Mouse (Mus musculus): Measurements from ENCODE around the gene Tekt1. TPM values are rescaled to one million over a fixed set of nuclear protein-coding genes. Genes with fewer than 3 reads are reported as not detected.
"Not testable (repeated sequence)": the region's sequence is repeated elsewhere in the genome, so short reads cannot be mapped to it uniquely, and the experiment has no call there.

Gene Tekt1
- polyA plus RNA-seq, 1 experiment from 2014 or later: 1.2 TPM

- no peaks in the 10 kb centered on the region for H3K27me3 ChIP-seq (ENCODE audit: control insufficient read depth, insufficient read depth, low read length)
- 19% methylated on average over 8 of the region's 8 CpGs for WGBS
- H3K4me3 ChIP-seq (ENCODE audit: low read depth, low read length): no peak overlapping the region
- H3K9me3 ChIP-seq (ENCODE audit: control insufficient read depth, low read depth, low read length): no peaks in the 10 kb centered on the region
- no peaks in the 10 kb centered on the region for H3K36me3 ChIP-seq (ENCODE audit: control insufficient read depth, insufficient read depth, low read length)
- H3K9ac ChIP-seq (replicated peaks; ENCODE audit: low read depth, low read length): no peak overlapping the region
- H3K4me1 ChIP-seq (ENCODE audit: control insufficient read depth, insufficient read depth, low read length): 0 out of 2 replicates have a peak, but pooled peaks cover 5% of the 10 kb centered on the region
- no peak overlapping the region for H3K4me2 ChIP-seq (replicated peaks; ENCODE audit: low read depth, low read length)
- no peak overlapping the region for H3K27ac ChIP-seq (ENCODE audit: low read length)
- ATAC-seq (ENCODE audit: insufficient number of reproducible peaks, insufficient read depth, low FRiP score, low read depth): no peak
Measured at GRCm38 (mm10) chr11:72343904-72344303, 18.3 kb downstream of the Tekt1 start.

DNA sequence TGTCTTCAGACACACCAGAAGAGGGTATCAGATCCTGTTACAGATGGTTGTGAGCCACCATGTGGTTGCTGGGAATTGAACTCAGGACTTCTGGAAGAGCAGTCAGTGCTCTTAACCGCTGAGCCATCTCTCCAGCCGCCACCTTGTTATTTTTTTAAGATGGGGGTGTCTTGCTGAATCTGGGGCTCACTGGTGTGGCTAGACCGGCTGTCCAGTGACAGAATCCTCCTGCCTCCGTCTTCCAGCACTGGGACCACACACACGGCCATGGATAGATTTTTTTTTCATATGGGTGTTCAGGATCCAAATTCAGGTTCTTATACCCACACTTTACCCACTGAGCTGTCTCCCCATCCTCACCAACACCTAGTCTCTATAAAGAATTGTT lies 19.0 kb downstream of the Tekt1 start:
- not testable (repeated sequence) for ATAC-seq (ENCODE audit: insufficient number of reproducible peaks, insufficient read depth, low FRiP score, low read depth); H3K36me3 ChIP-seq (ENCODE audit: control insufficient read depth, insufficient read depth, low read length)
- 89% methylated on average over 5 of the region's 5 CpGs for WGBS

GRCm38 (mm10) chr11:72342549-72343237 lies 19.5 kb downstream of the Tekt1 start:
- Histone ChIP-seq H3K27ac (ENCODE audit: low read length) (no peak overlapping the region), H3K9me3 (ENCODE audit: control insufficient read depth, low read depth, low read length) (no peaks in the 10 kb centered on the region), H3K4me3 (ENCODE audit: low read depth, low read length) (no peak overlapping the region), H3K27me3 (ENCODE audit: control insufficient read depth, insufficient read depth, low read length) (no peaks in the 10 kb centered on the region), H3K36me3 (ENCODE audit: control insufficient read depth, insufficient read depth, low read length) (no peaks in the 10 kb centered on the region), H3K9ac (replicated peaks; ENCODE audit: low read depth, low read length) (no peak overlapping the region), H3K4me2 (replicated peaks; ENCODE audit: low read depth, low read length) (no peak overlapping the region), H3K4me1 (ENCODE audit: control insufficient read depth, insufficient read depth, low read length) (no peaks in the 10 kb centered on the region)
- ATAC-seq (ENCODE audit: insufficient number of reproducible peaks, insufficient read depth, low FRiP score, low read depth): peak; percentile 75; the same call in 1 of the 2 replicates
- WGBS: 5% methylated on average over 7 of the region's 7 CpGs

More for the DNA sequence above, 19.0 kb downstream of the Tekt1 start:
- H3K9me3 ChIP-seq (ENCODE audit: control insufficient read depth, low read depth, low read length); H3K4me2 ChIP-seq (replicated peaks; ENCODE audit: low read depth, low read length); H3K4me3 ChIP-seq (ENCODE audit: low read depth, low read length); H3K4me1 ChIP-seq (ENCODE audit: control insufficient read depth, insufficient read depth, low read length); H3K27ac ChIP-seq (ENCODE audit: low read length); H3K9ac ChIP-seq (replicated peaks; ENCODE audit: low read depth, low read length); H3K27me3 ChIP-seq (ENCODE audit: control insufficient read depth, insufficient read depth, low read length): not testable (repeated sequence)

DNA sequence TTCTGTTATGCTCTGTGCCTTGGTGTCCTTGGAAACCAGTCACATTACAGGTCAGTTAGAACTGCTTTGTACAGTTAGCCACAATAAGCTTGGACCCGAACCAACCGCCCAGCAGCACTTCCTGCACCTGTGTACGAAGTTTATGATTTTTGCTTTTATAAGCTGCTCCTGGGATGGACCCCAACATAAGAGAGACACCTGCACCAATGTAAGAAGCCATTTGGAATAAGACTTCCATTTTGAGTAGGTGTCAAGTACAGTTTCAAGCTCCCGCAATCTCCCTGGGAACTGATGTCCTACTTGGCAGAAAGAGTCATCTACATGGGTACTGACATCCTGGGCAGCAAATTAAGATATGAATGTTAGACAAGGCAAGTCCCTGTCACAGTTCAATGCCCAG lies 22.5 kb downstream of the Tekt1 start:
- Histone ChIP-seq H3K4me2 (replicated peaks; ENCODE audit: low read depth, low read length) (no peak overlapping the region), H3K9ac (replicated peaks; ENCODE audit: low read depth, low read length) (no peak overlapping the region), H3K36me3 (ENCODE audit: control insufficient read depth, insufficient read depth, low read length) (no peaks in the 10 kb centered on the region), H3K27ac (ENCODE audit: low read length) (no peak overlapping the region), H3K9me3 (ENCODE audit: control insufficient read depth, low read depth, low read length) (no peaks in the 10 kb centered on the region), H3K4me1 (ENCODE audit: control insufficient read depth, insufficient read depth, low read length) (no peaks in the 10 kb centered on the region), H3K4me3 (ENCODE audit: low read depth, low read length) (no peak overlapping the region), H3K27me3 (ENCODE audit: control insufficient read depth, insufficient read depth, low read length) (no peaks in the 10 kb centered on the region)
- WGBS: 87% methylated on average over 4 of the region's 4 CpGs
- no peak for ATAC-seq (ENCODE audit: insufficient number of reproducible peaks, insufficient read depth, low FRiP score, low read depth)

DNA sequence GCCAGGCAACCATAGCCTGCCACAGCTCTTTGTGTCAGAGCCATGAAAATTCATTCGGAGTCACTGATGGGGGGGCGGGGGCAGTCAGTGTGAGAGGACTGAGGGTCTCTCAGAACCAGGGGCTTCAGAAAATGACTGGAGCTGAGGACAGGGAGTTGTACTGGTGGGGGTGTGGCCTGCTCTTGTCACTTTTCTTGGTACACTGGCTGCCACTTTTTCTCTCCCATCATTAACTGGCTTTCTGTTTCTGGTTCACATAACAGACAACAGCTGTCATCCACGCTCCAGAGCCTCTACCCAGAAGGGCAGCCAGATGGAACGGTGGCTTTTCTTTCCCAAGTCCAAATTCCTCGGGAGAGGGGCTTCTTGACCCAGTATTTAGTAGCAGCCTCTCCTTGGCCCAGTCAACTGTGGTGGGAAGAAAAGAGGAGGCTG lies 23.8 kb downstream of the Tekt1 start:
- no peak for ATAC-seq (ENCODE audit: insufficient number of reproducible peaks, insufficient read depth, low FRiP score, low read depth)
- WGBS: 60% methylated on average over 5 of the region's 5 CpGs

DNA sequence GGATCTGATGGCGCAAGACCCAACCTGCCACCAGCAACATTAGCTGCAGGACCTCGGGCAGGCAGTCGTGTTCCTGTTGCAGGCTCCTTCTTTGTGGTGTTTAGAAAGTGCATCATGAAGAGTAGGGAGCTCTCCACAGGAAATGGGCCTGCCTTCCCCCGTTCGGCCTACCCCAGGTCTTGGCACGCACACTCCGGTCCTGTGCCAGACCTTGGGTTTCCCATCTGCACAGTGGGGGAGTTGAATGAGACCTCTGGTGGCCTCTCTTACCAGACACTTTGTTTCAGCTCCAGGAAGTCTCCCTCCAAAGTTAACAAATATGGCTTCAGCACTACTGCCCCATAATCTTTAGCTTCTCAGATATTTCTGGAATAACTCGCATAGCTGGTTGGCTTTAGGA lies 25.5 kb downstream of the Tekt1 start:
- H3K4me1 ChIP-seq (ENCODE audit: control insufficient read depth, insufficient read depth, low read length): no peaks in the 10 kb centered on the region
- H3K27ac ChIP-seq (ENCODE audit: low read length): no peak overlapping the region
- ATAC-seq (ENCODE audit: insufficient number of reproducible peaks, insufficient read depth, low FRiP score, low read depth): no peak
- H3K27me3 ChIP-seq (ENCODE audit: control insufficient read depth, insufficient read depth, low read length): no peaks in the 10 kb centered on the region
- no peak overlapping the region for H3K9ac ChIP-seq (replicated peaks; ENCODE audit: low read depth, low read length)
- no peak overlapping the region for H3K4me2 ChIP-seq (replicated peaks; ENCODE audit: low read depth, low read length)
- no peak overlapping the region for H3K4me3 ChIP-seq (ENCODE audit: low read depth, low read length)
- H3K36me3 ChIP-seq (ENCODE audit: control insufficient read depth, insufficient read depth, low read length): no peaks in the 10 kb centered on the region
- WGBS: 73% methylated on average over 8 of the region's 8 CpGs
- no peaks in the 10 kb centered on the region for H3K9me3 ChIP-seq (ENCODE audit: control insufficient read depth, low read depth, low read length)

More for the DNA sequence above, 23.8 kb downstream of the Tekt1 start:
- Histone ChIP-seq H3K4me2 (replicated peaks; ENCODE audit: low read depth, low read length) (no peak overlapping the region), H3K27me3 (ENCODE audit: control insufficient read depth, insufficient read depth, low read length) (no peaks in the 10 kb centered on the region), H3K4me1 (ENCODE audit: control insufficient read depth, insufficient read depth, low read length) (no peaks in the 10 kb centered on the region), H3K9me3 (ENCODE audit: control insufficient read depth, low read depth, low read length) (no peaks in the 10 kb centered on the region), H3K9ac (replicated peaks; ENCODE audit: low read depth, low read length) (no peak overlapping the region), H3K4me3 (ENCODE audit: low read depth, low read length) (no peak overlapping the region), H3K36me3 (ENCODE audit: control insufficient read depth, insufficient read depth, low read length) (no peaks in the 10 kb centered on the region), H3K27ac (ENCODE audit: low read length) (no peak overlapping the region)

DNA sequence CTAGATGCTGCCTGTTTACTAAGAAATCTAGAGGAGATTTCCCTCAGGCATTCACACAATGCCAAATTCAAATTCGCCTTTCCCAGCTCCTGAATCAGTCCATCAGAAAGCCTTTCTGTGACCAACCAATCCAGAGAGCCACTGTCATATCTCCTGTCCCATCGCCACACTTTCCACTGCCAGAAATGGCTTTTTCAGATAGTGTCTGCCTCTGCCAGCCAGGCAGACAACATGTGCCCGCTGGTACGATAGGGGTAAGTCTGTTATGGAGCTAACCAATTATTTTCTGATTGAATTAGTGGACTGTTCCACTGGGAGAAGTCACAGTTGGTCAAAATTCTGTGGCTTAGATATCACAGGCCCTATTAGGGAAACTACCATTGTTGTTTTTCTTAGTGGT lies 27.6 kb downstream of the Tekt1 start:
- Histone ChIP-seq H3K4me2 (replicated peaks; ENCODE audit: low read depth, low read length) (no peak overlapping the region), H3K9ac (replicated peaks; ENCODE audit: low read depth, low read length) (no peak overlapping the region), H3K4me1 (ENCODE audit: control insufficient read depth, insufficient read depth, low read length) (no peaks in the 10 kb centered on the region), H3K9me3 (ENCODE audit: control insufficient read depth, low read depth, low read length) (no peaks in the 10 kb centered on the region), H3K27me3 (ENCODE audit: control insufficient read depth, insufficient read depth, low read length) (no peaks in the 10 kb centered on the region), H3K27ac (ENCODE audit: low read length) (no peak overlapping the region), H3K4me3 (ENCODE audit: low read depth, low read length) (no peak overlapping the region), H3K36me3 (ENCODE audit: control insufficient read depth, insufficient read depth, low read length) (no peaks in the 10 kb centered on the region)
- ATAC-seq (ENCODE audit: insufficient number of reproducible peaks, insufficient read depth, low FRiP score, low read depth): no peak
- 83% methylated on average over 4 of the region's 4 CpGs for WGBS

- no peak overlapping the region for H3K4me2 ChIP-seq (replicated peaks; ENCODE audit: low read depth, low read length)
- H3K27ac ChIP-seq (ENCODE audit: low read length): no peak overlapping the region
- no peak for ATAC-seq (ENCODE audit: insufficient number of reproducible peaks, insufficient read depth, low FRiP score, low read depth)
- no peaks in the 10 kb centered on the region for H3K9me3 ChIP-seq (ENCODE audit: control insufficient read depth, low read depth, low read length)
- no peaks in the 10 kb centered on the region for H3K4me1 ChIP-seq (ENCODE audit: control insufficient read depth, insufficient read depth, low read length)
- no peak overlapping the region for H3K9ac ChIP-seq (replicated peaks; ENCODE audit: low read depth, low read length)
- H3K36me3 ChIP-seq (ENCODE audit: control insufficient read depth, insufficient read depth, low read length): no peaks in the 10 kb centered on the region
- no peaks in the 10 kb centered on the region for H3K27me3 ChIP-seq (ENCODE audit: control insufficient read depth, insufficient read depth, low read length)
- H3K4me3 ChIP-seq (ENCODE audit: low read depth, low read length): no peak overlapping the region
- 81% methylated on average over 9 of the region's 9 CpGs for WGBS
Measured at GRCm38 (mm10) chr11:72332951-72333667, 29.1 kb downstream of the Tekt1 start.

Data from stomach, embryonic 14.5 days (tissue).